Mouse (Mus musculus) CH12.LX (cell line): ENCODE measurements around the gene Muc3. TPM values are rescaled to one million over a fixed set of nuclear protein-coding genes. Genes with fewer than 3 reads are reported as not detected.

ENCODE experiments used
- DNase-seq: peaks from one replicate; pipeline ENCODE4 v3.0.0-alpha.2; 2013; ENCODE audit errors: extremely low read depth
- H3K27ac ChIP-seq: 2 replicates; pipeline ENCODE4 v1.5.1; 2012; ENCODE audit warnings: low read depth, mild to moderate bottlenecking, control low read depth, moderate library complexity; ENCODE audit not compliant: insufficient read depth
- H3K27me3 ChIP-seq: replicated peaks from 2 replicates; pipeline ENCODE3; 2012; ENCODE audit warnings: inconsistent platforms
- H3K36me3 ChIP-seq, 2 experiments: replicated peaks in 1 of 2; 2 replicates each; pipeline versions ENCODE3 to v1.6.1; 2012; ENCODE audit warnings: inconsistent platforms in 1 of 2, low read length in 1 of 2, mild to moderate bottlenecking in 1 of 2, mixed read lengths in 1 of 2, moderate library complexity in 1 of 2; ENCODE audit not compliant: control insufficient read depth in 1 of 2, insufficient read depth in 1 of 2
- H3K4me1 ChIP-seq, 2 experiments: 2 replicates each; pipeline ENCODE4 v1.6.1; 2012; ENCODE audit warnings: inconsistent platforms in 1 of 2, moderate library complexity in 1 of 2; ENCODE audit not compliant: insufficient read depth in 2 of 2, control insufficient read depth in 1 of 2
- H3K4me2 ChIP-seq: 2 replicates; pipeline ENCODE4 v1.6.1; 2012; ENCODE audit warnings: low read depth, mild to moderate bottlenecking, control low read depth; ENCODE audit not compliant: poor library complexity, insufficient read depth, severe bottlenecking
- H3K4me3 ChIP-seq, 3 experiments: fragments of 150-350 bp in 1 of 3; sonication (generic) in 1 of 3; replicated peaks in 1 of 3; 2 replicates each; pipeline versions ENCODE3 to v1.5.1; 2011 to 2012; ENCODE audit warnings: low read depth in 2 of 3, low read length in 2 of 3, mild to moderate bottlenecking in 2 of 3, moderate library complexity in 2 of 3, control low read depth in 1 of 3, improper control_type of control experiment in 1 of 3, inconsistent platforms in 1 of 3, mixed read lengths in 1 of 3; ENCODE audit not compliant: poor library complexity in 1 of 3
- H3K79me2 ChIP-seq: replicated peaks from 2 replicates; pipeline ENCODE4 v1.6.1; 2012; ENCODE audit warnings: mild to moderate bottlenecking, moderate library complexity; ENCODE audit not compliant: control insufficient read depth, poor library complexity, insufficient read depth, severe bottlenecking; ENCODE audit errors: extremely low read depth
- H3K9ac ChIP-seq: 2 replicates; pipeline ENCODE4 v1.6.1; 2012; ENCODE audit warnings: low read depth, mild to moderate bottlenecking, control low read depth, moderate library complexity; ENCODE audit not compliant: insufficient read depth
- H3K9me3 ChIP-seq: replicated peaks from 2 replicates; pipeline ENCODE3; 2012; ENCODE audit warnings: low read length, inconsistent platforms, mixed read lengths
- BHLHE40 ChIP-seq: IDR thresholded peaks from 2 replicates; pipeline ENCODE4 v1.6.1; 2011; ENCODE audit warnings: mild to moderate bottlenecking, low read depth, low read length, improper control_type of control experiment
- CHD2 ChIP-seq: IDR thresholded peaks from 2 replicates; pipeline ENCODE4 v1.6.1; 2011; ENCODE audit warnings: low read length, improper control_type of control experiment
- E2F4 ChIP-seq: IDR thresholded peaks from 2 replicates; pipeline ENCODE4 v1.6.1; 2011; ENCODE audit warnings: low read depth, low read length, improper control_type of control experiment; ENCODE audit not compliant: insufficient replicate concordance
- EP300 ChIP-seq: IDR thresholded peaks from 2 replicates; pipeline ENCODE4 v1.6.1; 2011; ENCODE audit warnings: low read length, improper control_type of control experiment
- ETS1 ChIP-seq: conservative IDR thresholded peaks from 2 replicates; pipeline ENCODE4 v1.6.1; 2012; ENCODE audit warnings: low read depth, mild to moderate bottlenecking, inconsistent platforms, low read length, improper control_type of control experiment, moderate library complexity
- HCFC1 ChIP-seq: IDR thresholded peaks from 2 replicates; pipeline ENCODE4 v1.6.1; 2012; ENCODE audit warnings: low read depth, mild to moderate bottlenecking, inconsistent platforms, low read length, improper control_type of control experiment
- IRF4 ChIP-seq: IDR thresholded peaks from 2 replicates; pipeline ENCODE4 v1.6.1; 2014; ENCODE audit warnings: low read depth, mild to moderate bottlenecking, inconsistent platforms, low read length, improper control_type of control experiment
- JUN ChIP-seq: IDR thresholded peaks from 2 replicates; pipeline ENCODE4 v1.6.1; 2011; ENCODE audit warnings: low read depth, mild to moderate bottlenecking, low read length, improper control_type of control experiment, moderate library complexity; ENCODE audit not compliant: insufficient read depth
- JUND ChIP-seq: conservative IDR thresholded peaks from 2 replicates; pipeline ENCODE4 v1.6.1; 2011; ENCODE audit warnings: low read depth, low read length, improper control_type of control experiment
- KAT2A ChIP-seq: IDR thresholded peaks from 2 replicates; pipeline ENCODE4 v1.6.1; 2012; ENCODE audit warnings: low read length, improper control_type of control experiment, inconsistent platforms; ENCODE audit not compliant: insufficient replicate concordance
- MAFK ChIP-seq: IDR thresholded peaks from 2 replicates; pipeline ENCODE4 v1.6.1; 2011; ENCODE audit warnings: low read length, improper control_type of control experiment; ENCODE audit not compliant: insufficient replicate concordance
- MAX ChIP-seq: IDR thresholded peaks from 2 replicates; pipeline ENCODE4 v1.6.1; 2011; ENCODE audit warnings: low read length, improper control_type of control experiment
- MEF2A ChIP-seq: IDR thresholded peaks from 2 replicates; pipeline ENCODE4 v1.6.1; 2014; ENCODE audit warnings: low read depth, mild to moderate bottlenecking, inconsistent platforms, low read length, improper control_type of control experiment, borderline replicate concordance
- MYC ChIP-seq: IDR thresholded peaks from 2 replicates; pipeline ENCODE4 v1.6.1; 2011; ENCODE audit warnings: low read depth, mild to moderate bottlenecking, improper control_type of control experiment, low read length
- SIN3A ChIP-seq: IDR thresholded peaks from 2 replicates; pipeline ENCODE4 v1.6.1; 2012; ENCODE audit warnings: low read length, improper control_type of control experiment, inconsistent platforms
- TBP ChIP-seq: conservative IDR thresholded peaks from 2 replicates; pipeline ENCODE4 v1.6.1; 2011; ENCODE audit warnings: low read depth, low read length, improper control_type of control experiment
- TCF12 ChIP-seq: IDR thresholded peaks from 2 replicates; pipeline ENCODE4 v1.6.1; 2014; ENCODE audit warnings: low read depth, mild to moderate bottlenecking, inconsistent platforms, low read length, improper control_type of control experiment
- UBTF ChIP-seq: IDR thresholded peaks from 2 replicates; pipeline ENCODE4 v1.6.1; 2012; ENCODE audit warnings: low read depth, mild to moderate bottlenecking, inconsistent platforms, low read length, improper control_type of control experiment, moderate library complexity
- USF2 ChIP-seq: conservative IDR thresholded peaks from 2 replicates; pipeline ENCODE4 v1.6.1; 2011; ENCODE audit warnings: low read depth, low read length, improper control_type of control experiment
- ZC3H11A ChIP-seq: IDR thresholded peaks from 2 replicates; pipeline ENCODE4 v1.6.1; 2012; ENCODE audit warnings: low read depth, mild to moderate bottlenecking, inconsistent platforms, low read length, improper control_type of control experiment
- ZNF384 ChIP-seq: IDR thresholded peaks from 2 replicates; pipeline ENCODE4 v1.6.1; 2012; ENCODE audit warnings: low read depth, low read length, improper control_type of control experiment, inconsistent platforms
- dilution Hi-C: fragments of 300-500 bp; cut with MboI; formaldehyde crosslinking; loops from 2 replicates; pipeline ENCODE4 v1.14.3; 2020; ENCODE audit warnings: low sequenced_read_pairs; ENCODE audit not compliant: extremely low pct_unique_long_range_greater_than_20kb, extremely low pct_ligation_motif_present
- in situ Hi-C: fragments of 300-500 bp; cut with MboI; formaldehyde crosslinking; loops from 3 replicates; pipeline ENCODE4 v1.14.3; 2019; ENCODE audit warnings: low sequenced_read_pairs, low pct_ligation_motif_present, low pct_unique_long_range_greater_than_20kb, mixed read lengths
- polyA plus RNA-seq: library from polyadenylated mRNA; unstranded; fragments of >175 nt; gene quantifications from 2 replicates; pipeline ENCODE4 v1.2.1, GENCODE M21; 2012; ENCODE audit warnings: low read depth; ENCODE audit not compliant: insufficient read length
- total RNA-seq, 2 experiments: library from RNA; depleted of rRNA; stranded (reverse); fragments of 300-350 nt in 1 of 2; fragments of >200 nt in 1 of 2; gene quantifications; 2 replicates each; pipeline ENCODE4 v1.2.3; 2012 to 2014

The Muc3 gene
- total and polyA plus RNA-seq, 3 experiments: 0.13 TPM; not detected in 2

- Histone ChIP-seq H3K27me3 (no peaks in the 10 kb centered on the region), H3K4me3 (no peak overlapping the region), H3K4me2 (no peak overlapping the region), H3K36me3 (no peaks in the 10 kb centered on the region), H3K79me2 (no peaks in the 10 kb centered on the region), H3K4me1 (peaks cover 0 to 11% of the 10 kb centered on the region in 2 experiments; a peak in 2 of 4 replicates), H3K9me3 (peaks cover 8% of the 10 kb centered on the region), H3K9ac (no peak overlapping the region), H3K27ac (no peak overlapping the region)
- DNase-seq: no peak
- no peak for TF ChIP-seq UBTF
- no peak for TF ChIP-seq ZC3H11A
- no peak for TF ChIP-seq SIN3A
- no peak for TF ChIP-seq USF2
- no peak for TF ChIP-seq ETS1
- no peak for TF ChIP-seq EP300
- TF ChIP-seq MAX: no peak
- TF ChIP-seq ZNF384: no peak
- TF ChIP-seq E2F4: no peak
- TF ChIP-seq CHD2: no peak
- TF ChIP-seq JUND: no peak
- TF ChIP-seq BHLHE40: no peak
- no peak for TF ChIP-seq MEF2A
- TF ChIP-seq TBP: no peak
- TF ChIP-seq KAT2A: no peak
- TF ChIP-seq JUN: no peak
- TF ChIP-seq HCFC1: no peak
- dilution Hi-C loops (no loop called here), in situ Hi-C loops (no loop called here)
Observed at GRCm38 (mm10) chr5:137096037-137096436, 53.1 kb downstream of the Muc3 start.

- Histone ChIP-seq H3K36me3 (no peaks in the 10 kb centered on the region), H3K27me3 (no peaks in the 10 kb centered on the region), H3K79me2 (no peaks in the 10 kb centered on the region), H3K9me3 (peaks cover 8% of the 10 kb centered on the region), H3K4me3 (no peak overlapping the region), H3K27ac (no peak overlapping the region), H3K9ac (no peak overlapping the region), H3K4me1 (peaks cover 0 to 11% of the 10 kb centered on the region in 2 experiments; a peak in 2 of 4 replicates), H3K4me2 (no peak overlapping the region)
- in situ Hi-C loops: no loop called here
- dilution Hi-C loops: no loop called here
- DNase-seq: no peak
- TF ChIP-seq EP300: no peak
- no peak for TF ChIP-seq CHD2
- no peak for TF ChIP-seq TBP
- no peak for TF ChIP-seq MYC
- no peak for TF ChIP-seq MAFK
- no peak for TF ChIP-seq TCF12
- no peak for TF ChIP-seq IRF4
- no peak for TF ChIP-seq BHLHE40
- TF ChIP-seq HCFC1: no peak
Observed at GRCm38 (mm10) chr5:137095135-137095534, 54.0 kb downstream of the Muc3 start.
